Mouse (Mus musculus) embryonic facial prominence, embryonic 14.5 days (tissue): ENCODE data around the gene Rps6. TPM values are rescaled to one million over a fixed set of nuclear protein-coding genes. Genes with fewer than 3 reads are reported as not detected.
"Not testable (repeated sequence)": the region's sequence is repeated elsewhere in the genome, so short reads cannot be mapped to it uniquely, and the experiment has no call there.

Experiments used
- ATAC-seq: fragments of 200-750 bp; cut with Nextera tagmentation; 2 replicates; pipeline ENCODE4 v1.8.0; 2017; ENCODE audit warnings: low read depth, moderate number of reproducible peaks, moderate TSS enrichment
- DNase-seq: peaks from one replicate; pipeline ENCODE4 v3.0.0-alpha.2; 2015; ENCODE audit warnings: low spot score
- H3K27ac ChIP-seq: fragments of 300-500 bp; sonication (generic); replicated peaks from 2 replicates; pipeline ENCODE4 v1.5.1; 2014; ENCODE audit warnings: low read depth, mild to moderate bottlenecking, low read length, moderate library complexity
- H3K27me3 ChIP-seq: fragments of 300-500 bp; sonication (generic); replicated peaks from 2 replicates; pipeline ENCODE4 v1.6.1; 2014; ENCODE audit warnings: low read length; ENCODE audit not compliant: control insufficient read depth, insufficient read depth
- H3K36me3 ChIP-seq: fragments of 300-500 bp; sonication (generic); 2 replicates; pipeline ENCODE4 v1.6.1; 2014; ENCODE audit warnings: low read length, mixed read lengths; ENCODE audit not compliant: control insufficient read depth, insufficient read depth
- H3K4me1 ChIP-seq: fragments of 300-500 bp; sonication (generic); 2 replicates; pipeline ENCODE4 v1.6.1; 2014; ENCODE audit warnings: antibody characterized with exemption, low read length; ENCODE audit not compliant: control insufficient read depth, insufficient read depth
- H3K4me2 ChIP-seq: fragments of 300-500 bp; sonication (generic); 2 replicates; pipeline ENCODE4 v1.6.1; 2014; ENCODE audit warnings: low read depth, mild to moderate bottlenecking, low read length, moderate library complexity, mixed read lengths
- H3K4me3 ChIP-seq: fragments of 300-500 bp; sonication (generic); 2 replicates; pipeline ENCODE4 v1.5.1; 2014; ENCODE audit warnings: low read depth, mild to moderate bottlenecking, low read length
- H3K9ac ChIP-seq: fragments of 300-500 bp; sonication (generic); 2 replicates; pipeline ENCODE4 v1.6.1; 2014; ENCODE audit warnings: low read depth, mild to moderate bottlenecking, low read length, moderate library complexity, mixed read lengths
- H3K9me3 ChIP-seq: fragments of 300-500 bp; sonication (generic); 2 replicates; pipeline ENCODE4 v1.6.1; 2016; ENCODE audit warnings: low read length; ENCODE audit not compliant: control insufficient read depth
- WGBS: fragments of 180-500 bp; shearing (Covaris S2); extraction: QIAGEN DNeasy Blood & Tissue Kit; methylation state at CpG from one replicate; pipeline ENCODE4 v1.1.7; 2014; 5-methylcytosine and 5-hydroxymethylcytosine counted together
- polyA plus RNA-seq: library from polyadenylated mRNA; unstranded; fragments of >200 nt; fragmentation: Nextera tagmentation; extraction: Ambion mirVana; gene quantifications from 2 replicates; pipeline ENCODE4 v1.2.1, GENCODE M21; 2014

The Rps6 gene
- polyA plus RNA-seq, 1 experiment from 2014 or later, result 832 TPM

GRCm38 (mm10) chr4:86858070-86858440, 843 bp upstream of the Rps6 start:
- Histone ChIP-seq H3K9me3 (no peaks in the 10 kb centered on the region), H3K4me2 (peak overlapping the region; percentile 92), H3K27ac (no peak overlapping the region; the same call in 1 of the 2 replicates), H3K9ac (peak overlapping the region; percentile 100), H3K36me3 (peaks cover 27% of the 10 kb centered on the region), H3K27me3 (no peaks in the 10 kb centered on the region), H3K4me1 (peaks cover 12% of the 10 kb centered on the region), H3K4me3 (peak overlapping the region; percentile 97)
- DNase-seq, result no peak
- whole genome bisulfite sequencing, result 50% methylated on average over 12 of the region's 12 CpGs
- no peak for ATAC-seq

- H3K9me3 ChIP-seq, result no peaks in the 10 kb centered on the region
- no peak for DNase-seq
- peak overlapping the region; percentile 97 for H3K27ac ChIP-seq
- peak overlapping the region; percentile 92 for H3K4me2 ChIP-seq
- ATAC-seq, result no peak; the same call in 1 of the 2 replicates
- H3K27me3 ChIP-seq, result no peaks in the 10 kb centered on the region
- peaks cover 12% of the 10 kb centered on the region for H3K4me1 ChIP-seq
- H3K36me3 ChIP-seq, result peaks cover 40% of the 10 kb centered on the region
- WGBS, result 1% methylated on average over 32 of the region's 50 CpGs
- H3K4me3 ChIP-seq, result peak overlapping the region; percentile 97
- H3K9ac ChIP-seq, result peak overlapping the region; percentile 100
Observed at GRCm38 (mm10) chr4:86856304-86857112, 704 bp downstream of the Rps6 start.

DNA sequence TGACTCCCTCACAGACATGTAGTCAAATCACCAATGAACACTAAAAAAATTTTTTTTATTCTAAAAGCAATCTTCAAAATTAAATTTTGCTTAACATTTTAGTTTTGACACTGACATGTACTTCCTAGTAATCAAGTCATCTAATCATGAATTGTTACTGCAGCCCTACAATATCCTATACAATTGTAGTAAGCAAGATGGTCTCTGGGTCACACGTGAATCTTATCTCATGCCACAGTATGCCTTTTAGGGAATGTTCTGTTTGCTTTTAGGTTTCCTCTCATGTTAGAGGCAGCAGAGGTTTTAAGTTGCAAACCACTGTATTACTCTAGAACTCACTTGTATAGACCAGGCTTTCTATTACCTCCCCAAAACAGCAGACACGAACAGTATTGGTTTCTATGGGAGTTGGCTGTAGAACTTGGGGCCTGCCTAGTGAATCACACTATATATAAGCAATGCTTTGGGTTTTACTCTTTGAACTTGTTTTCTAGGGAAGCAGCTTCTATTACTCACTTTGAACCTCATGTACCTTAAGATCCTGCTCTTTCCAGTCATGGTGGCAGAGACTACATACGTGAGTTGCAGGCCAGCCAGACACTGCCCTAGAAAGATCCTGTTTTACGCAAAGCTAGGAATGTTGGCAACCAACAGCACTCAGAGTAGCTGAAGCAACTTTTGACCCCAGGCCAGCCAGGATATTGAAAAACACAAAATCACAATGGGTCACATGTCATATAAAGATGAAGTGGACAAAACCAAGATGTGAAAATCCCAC, 4.2 kb downstream of the Rps6 start:
- Histone ChIP-seq H3K4me1 (peaks cover 8% of the 10 kb centered on the region), H3K36me3 (peaks cover 52% of the 10 kb centered on the region), H3K27ac (no peak overlapping the region), H3K4me3 (no peak overlapping the region), H3K4me2 (no peak overlapping the region), H3K27me3 (no peaks in the 10 kb centered on the region), H3K9me3 (no peaks in the 10 kb centered on the region), H3K9ac (no peak overlapping the region)
- no peak for ATAC-seq
- no peak for DNase-seq
- 86% methylated on average over 4 of the region's 4 CpGs for WGBS

GRCm38 (mm10) chr4:86852018-86852417, 5.2 kb downstream of the Rps6 start:
- Histone ChIP-seq H3K9ac (no peak overlapping the region), H3K36me3 (peaks cover 62% of the 10 kb centered on the region), H3K4me2 (no peak overlapping the region), H3K4me1 (peaks cover 7% of the 10 kb centered on the region), H3K27ac (no peak overlapping the region), H3K9me3 (no peaks in the 10 kb centered on the region), H3K4me3 (no peak overlapping the region), H3K27me3 (no peaks in the 10 kb centered on the region)
- WGBS, result 65% methylated on average over 3 of the region's 3 CpGs
- ATAC-seq (no peak), DNase-seq (no peak)

- Histone ChIP-seq H3K36me3 (peaks cover 66% of the 10 kb centered on the region), H3K4me2 (no peak overlapping the region), H3K27ac (no peak overlapping the region), H3K9me3 (no peaks in the 10 kb centered on the region), H3K4me1 (peaks cover 7% of the 10 kb centered on the region), H3K9ac (no peak overlapping the region), H3K4me3 (no peak overlapping the region), H3K27me3 (no peaks in the 10 kb centered on the region)
- no peak for DNase-seq
- 92% methylated on average over 2 of the region's 2 CpGs for WGBS
- ATAC-seq, result no peak
Observed at GRCm38 (mm10) chr4:86851331-86851730, 5.9 kb downstream of the Rps6 start.

DNA sequence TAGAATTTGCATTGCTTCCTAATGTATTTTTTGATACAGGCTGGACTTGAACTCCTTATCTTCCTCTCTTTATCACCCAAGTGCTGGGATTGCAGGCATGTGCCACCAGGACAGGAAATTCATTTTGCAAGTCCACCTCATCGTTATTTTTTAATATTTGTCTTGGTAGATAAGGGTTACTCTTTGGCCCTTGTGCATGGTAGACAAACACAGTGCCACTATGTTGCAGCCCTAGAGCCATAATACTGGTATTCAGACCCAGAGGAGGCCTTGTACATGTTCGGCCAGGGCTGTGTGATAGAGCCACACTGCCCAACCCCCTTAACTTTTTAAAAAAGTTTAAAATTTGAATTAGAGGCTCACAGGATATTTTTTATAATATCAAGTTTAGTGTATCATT, 10.0 kb downstream of the Rps6 start:
- ATAC-seq (no peak), DNase-seq (no peak)
- 93% methylated on average over 2 of the region's 2 CpGs for WGBS
- Histone ChIP-seq H3K4me3 (no peak overlapping the region), H3K27me3 (no peaks in the 10 kb centered on the region), H3K9ac (no peak overlapping the region), H3K4me1 (no peaks in the 10 kb centered on the region), H3K9me3 (no peaks in the 10 kb centered on the region), H3K36me3 (peaks cover 60% of the 10 kb centered on the region), H3K27ac (no peak overlapping the region), H3K4me2 (no peak overlapping the region)

- H3K4me3 ChIP-seq, result no peak overlapping the region
- no peaks in the 10 kb centered on the region for H3K27me3 ChIP-seq
- H3K27ac ChIP-seq, result no peak overlapping the region
- ATAC-seq (no peak), DNase-seq (no peak)
- peaks cover 66% of the 10 kb centered on the region for H3K36me3 ChIP-seq
- H3K4me2 ChIP-seq, result no peak overlapping the region
- H3K9me3 ChIP-seq, result no peaks in the 10 kb centered on the region
- no peaks in the 10 kb centered on the region for H3K4me1 ChIP-seq
- 93% methylated on average over 3 of the region's 3 CpGs for WGBS
- H3K9ac ChIP-seq, result no peak overlapping the region
Observed at GRCm38 (mm10) chr4:86845384-86845783, 11.8 kb downstream of the Rps6 start.

DNA sequence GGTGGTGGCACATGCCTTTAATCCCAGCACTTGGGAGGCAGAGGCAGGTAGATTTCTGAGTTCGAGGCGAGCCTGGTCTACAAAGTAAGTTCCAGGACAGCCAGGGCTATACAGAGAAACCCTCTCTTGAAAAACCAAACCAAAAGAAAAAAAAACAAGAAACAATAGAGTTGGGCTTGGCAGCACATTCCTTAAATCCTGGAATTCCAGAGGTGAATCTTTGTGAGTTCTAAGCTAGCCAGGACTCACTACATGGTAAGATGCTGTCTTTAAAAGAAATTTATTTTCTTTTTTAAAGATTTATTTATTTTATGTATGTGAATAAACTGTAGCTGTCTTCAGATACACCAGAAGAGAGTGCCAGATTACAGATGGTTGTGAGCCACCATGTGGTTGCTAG, 16.1 kb downstream of the Rps6 start:
- H3K4me3 ChIP-seq, H3K27me3 ChIP-seq, H3K4me1 ChIP-seq, DNase-seq, H3K9me3 ChIP-seq, H3K27ac ChIP-seq, H3K4me2 ChIP-seq, H3K9ac ChIP-seq, ATAC-seq: not testable (repeated sequence)
- 89% methylated on average over 2 of the region's 2 CpGs for WGBS
- peaks cover 73% of the 10 kb centered on the region for H3K36me3 ChIP-seq
